Mouse (Mus musculus) midbrain, embryonic 16.5 days (tissue): ENCODE results near the gene Rps3a1. TPM values are rescaled to one million over a fixed set of nuclear protein-coding genes. Genes with fewer than 3 reads are reported as not detected.

Source experiments
- polyA plus RNA-seq: library from polyadenylated mRNA; unstranded; fragments of >200 nt; fragmentation: Nextera tagmentation; extraction: Ambion mirVana; gene quantifications from 2 replicates; pipeline ENCODE4 v1.2.1, GENCODE M21; 2015

The Rps3a1 gene
- polyA plus RNA-seq, 1 experiment from 2014 or later, result 494 TPM

Other genes starting within 250 kb of the Rps3a1 start
- gene Sh3d19, start 171.6 kb downstream of the Rps3a1 start, polyA plus RNA-seq, result 15.6 and 16.1 TPM in 2 replicates
- gene Prss48, start 140.2 kb downstream of the Rps3a1 start, polyA plus RNA-seq, result not detected in 2 replicates
- 4.2 and 4.5 TPM in 2 replicates for gene Lrba, start 82.0 kb upstream of the Rps3a1 start, polyA plus RNA-seq